Mouse (Mus musculus) right cerebral cortex, adult 2 months (tissue): Measurements from ENCODE around the gene Aldh3b2.
A peak's percentile ranks its signal among the peaks of the same experiment; 100 is the strongest.

Experiments used
- DNase-seq, 2 experiments: peaks; one replicate each; pipeline ENCODE4 v3.0.0; 2021 to 2022; ENCODE audit warnings: low spot score in 2 of 2

Aldh3b2 gene

GRCm38 (mm10) chr19:3972229-3972628 lies at the start of gene Aldh3b2:
TSS of gene Aldh3b2 (plus strand) at chr19:3972328.
- no peak for DNase-seq

- DNase-seq = no peak
Measured at GRCm38 (mm10) chr19:3922661-3923371, 49.3 kb upstream of the Aldh3b2 start.

GRCm38 (mm10) chr19:3923586-3923985 lies 48.5 kb upstream of the Aldh3b2 start:
- no peak for DNase-seq

GRCm38 (mm10) chr19:3924190-3924589 lies 47.9 kb upstream of the Aldh3b2 start:
- DNase-seq = no peak

- DNase-seq = no peak
Measured at GRCm38 (mm10) chr19:3924868-3925267, 47.3 kb upstream of the Aldh3b2 start.

- DNase-seq = no peak
Measured at GRCm38 (mm10) chr19:3925859-3926258, 46.3 kb upstream of the Aldh3b2 start.

- DNase-seq = no peak
Measured at GRCm38 (mm10) chr19:3926279-3926678, 45.8 kb upstream of the Aldh3b2 start.

GRCm38 (mm10) chr19:3926685-3927084 lies 45.4 kb upstream of the Aldh3b2 start:
- DNase-seq = no peak

- no peak for DNase-seq
Measured at GRCm38 (mm10) chr19:3927989-3928388, 44.1 kb upstream of the Aldh3b2 start.

- no peak for DNase-seq
Measured at GRCm38 (mm10) chr19:3928779-3929178, 43.3 kb upstream of the Aldh3b2 start.

- DNase-seq = peak in 1 of 2 experiments; percentile 56
Measured at GRCm38 (mm10) chr19:3929211-3929941, 42.8 kb upstream of the Aldh3b2 start, which contains the start of gene Aldh3b1. TSS of gene Aldh3b1 (minus strand) at chr19:3929808.

- DNase-seq = no peak
Measured at GRCm38 (mm10) chr19:3930262-3931057, 41.7 kb upstream of the Aldh3b2 start.

- DNase-seq = no peak
Measured at GRCm38 (mm10) chr19:3931716-3932115, 40.4 kb upstream of the Aldh3b2 start.

- DNase-seq = no peak
Measured at GRCm38 (mm10) chr19:3935032-3935895, 36.9 kb upstream of the Aldh3b2 start, which contains the start of gene Unc93b1. TSS of gene Unc93b1 (plus strand) at chr19:3935186.

- no peak for DNase-seq
Measured at GRCm38 (mm10) chr19:3935896-3936850, 36.0 kb upstream of the Aldh3b2 start.

- DNase-seq = no peak
Measured at GRCm38 (mm10) chr19:3942315-3942714, 29.8 kb upstream of the Aldh3b2 start.

- DNase-seq = no peak
Measured at GRCm38 (mm10) chr19:3942986-3943735, 29.0 kb upstream of the Aldh3b2 start.

- DNase-seq = no peak
Measured at GRCm38 (mm10) chr19:3945872-3946564, 26.1 kb upstream of the Aldh3b2 start.

- DNase-seq = peak; percentile 79 to 80
Measured at GRCm38 (mm10) chr19:3946715-3947114, 25.4 kb upstream of the Aldh3b2 start.
